Mouse (Mus musculus): ENCODE results near the gene Hdac10. TPM values are rescaled to one million over a fixed set of nuclear protein-coding genes. Genes with fewer than 3 reads are reported as not detected.

The Hdac10 gene
- 16.0 and 20.5 TPM in 2 replicates for polyA plus RNA-seq (2012)

DNA sequence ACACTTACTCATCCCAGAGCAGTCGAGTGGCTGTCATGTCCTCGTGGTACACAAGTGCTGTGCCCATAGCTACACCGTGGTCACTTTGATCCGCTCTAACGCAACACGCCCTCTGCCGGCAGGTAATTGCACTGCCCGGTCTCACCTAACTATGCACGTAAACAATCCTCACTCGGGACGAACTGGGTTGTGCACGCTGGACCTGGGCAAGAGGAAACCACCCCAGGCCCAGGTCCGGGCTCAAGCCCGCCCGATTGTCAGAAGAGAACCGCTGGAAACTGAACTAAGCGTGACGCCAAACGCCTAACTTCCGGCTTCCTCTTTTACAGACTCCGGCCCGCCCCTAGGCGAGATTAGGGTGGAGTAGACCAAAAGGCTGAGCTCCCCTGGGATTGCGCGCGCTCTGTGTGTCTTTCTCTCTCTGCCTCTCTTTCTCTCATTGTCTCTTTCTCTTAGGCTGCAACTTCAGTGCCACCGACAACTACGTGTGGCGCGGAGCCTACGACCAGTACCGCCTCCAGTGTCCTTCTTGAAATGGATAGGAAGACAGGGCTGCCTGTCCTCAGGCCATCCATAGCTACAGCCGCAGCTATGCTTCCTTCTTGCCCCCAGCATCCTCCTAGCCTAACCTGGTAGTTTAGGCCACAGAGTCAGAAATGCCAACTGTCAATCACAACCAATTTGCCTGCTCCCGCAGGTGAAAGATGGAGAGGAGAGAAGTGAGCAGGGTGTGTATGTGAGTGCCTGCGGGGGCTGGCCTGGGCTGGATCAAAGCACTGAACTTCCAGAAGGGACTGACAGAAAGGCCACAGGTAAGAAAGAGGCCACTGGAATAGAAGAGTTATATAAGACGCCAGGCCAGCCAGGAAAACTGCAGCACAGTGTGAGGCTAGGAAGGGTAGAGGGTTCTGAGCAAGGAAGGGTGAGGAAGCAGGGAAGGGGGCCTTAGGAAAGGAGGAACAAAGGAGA lies at the start of gene Hdac10:
Gene Hdac10 (minus strand): TSS at position 319 of the 969 bp plus-strand sequence.

GRCm38 (mm10) chr15:89149271-89150040 lies 21.0 kb upstream of the Hdac10 start, which contains the start of gene Mapk11:
TSS of gene Mapk11 (minus strand) at chr15:89149628.

GRCm38 (mm10) chr15:89140659-89141252 lies 12.3 kb upstream of the Hdac10 start, which contains the start of gene Mapk12:
TSS of gene Mapk12 (minus strand) at chr15:89140703.

DNA sequence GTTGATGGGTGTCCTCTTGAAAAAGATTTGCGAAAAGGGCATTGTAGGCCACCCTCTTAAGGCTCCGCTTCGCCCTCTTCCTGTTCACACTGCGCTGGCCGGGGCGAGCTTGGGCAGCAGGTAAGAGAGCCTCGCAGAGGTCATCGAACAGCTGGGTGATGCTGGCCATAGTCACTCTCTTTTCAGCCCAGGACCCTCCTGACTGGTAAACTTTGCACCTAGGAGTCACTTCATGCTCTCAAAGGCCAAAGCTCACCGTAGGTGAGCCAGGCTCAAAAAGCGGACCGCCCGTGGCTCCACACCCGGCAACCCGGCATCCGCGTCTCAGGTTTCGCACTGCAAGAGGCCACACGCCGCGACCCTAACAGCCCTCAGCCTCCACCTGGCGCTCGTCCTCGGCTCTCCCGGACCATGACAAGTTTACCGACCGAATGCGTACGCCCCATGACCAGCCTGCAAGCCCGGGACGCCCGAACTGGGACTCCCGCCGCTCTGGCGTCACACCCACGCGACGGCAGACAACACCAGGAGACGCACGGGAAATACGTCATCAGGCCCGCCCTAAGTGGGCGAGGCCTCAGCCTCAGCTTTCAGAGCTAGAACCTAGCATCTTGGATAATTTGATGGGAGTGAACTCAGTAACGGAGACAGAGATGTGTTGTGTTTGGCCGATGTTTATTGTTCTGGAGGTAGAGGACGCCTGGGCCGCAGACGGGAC lies 5.7 kb downstream of the Hdac10 start, which contains the start of gene Tubgcp6:
Gene Tubgcp6 (minus strand): TSS at position 464 of the 718 bp plus-strand sequence.

GRCm38 (mm10) chr15:89088607-89089247 lies 39.8 kb downstream of the Hdac10 start, which contains the start of gene Selenoo:
TSS of gene Selenoo (plus strand) at chr15:89089084.

GRCm38 (mm10) chr15:89074613-89075477 lies 53.7 kb downstream of the Hdac10 start, which contains the start of gene Trabd:
TSS of gene Trabd (plus strand) at chr15:89075124.

Other genes starting within 250 kb of the Hdac10 start
- not detected in 2 replicates for gene Ttll8, start 174.3 kb downstream of the Hdac10 start, polyA plus RNA-seq (2012)
- gene Mlc1, start 149.7 kb downstream of the Hdac10 start, polyA plus RNA-seq (2012) = not detected in 2 replicates
- not detected in 2 replicates for gene Mov10l1, start 145.8 kb downstream of the Hdac10 start, polyA plus RNA-seq (2012)
- 0.14 and 0.18 TPM in 2 replicates for gene Panx2, start 69.0 kb downstream of the Hdac10 start, polyA plus RNA-seq (2012)
- gene Trabd, start 53.6 kb downstream of the Hdac10 start, polyA plus RNA-seq (2012) = 97.3 and 104 TPM in 2 replicates
- 6.0 and 7.7 TPM in 2 replicates for gene Selenoo, start 39.6 kb downstream of the Hdac10 start, polyA plus RNA-seq (2012)
- gene Tubgcp6, start 5.6 kb downstream of the Hdac10 start, polyA plus RNA-seq (2012) = 33.3 and 36.4 TPM in 2 replicates
- 0.10 TPM in 1 of 2 replicates, not detected in the other for gene Mapk12, start 12.0 kb upstream of the Hdac10 start, polyA plus RNA-seq (2012)
- gene Mapk11, start 20.9 kb upstream of the Hdac10 start, polyA plus RNA-seq (2012) = 0.28 and 0.48 TPM in 2 replicates
- gene Plxnb2, start 52.1 kb upstream of the Hdac10 start, polyA plus RNA-seq (2012) = 38.5 and 40.7 TPM in 2 replicates
- gene Dennd6b, start 67.8 kb upstream of the Hdac10 start, polyA plus RNA-seq (2012) = 10.1 and 11.8 TPM in 2 replicates
- gene Ppp6r2, start 82.9 kb upstream of the Hdac10 start, polyA plus RNA-seq (2012) = 47.6 and 60.3 TPM in 2 replicates
- gene Sbf1, start 186.6 kb upstream of the Hdac10 start, polyA plus RNA-seq (2012) = 172 and 230 TPM in 2 replicates
- gene Adm2, start 194.0 kb upstream of the Hdac10 start, polyA plus RNA-seq (2012) = not detected in 2 replicates
- not detected in 2 replicates for gene Miox, start 205.7 kb upstream of the Hdac10 start, polyA plus RNA-seq (2012)
- 139 and 151 TPM in 2 replicates for gene Lmf2, start 227.0 kb upstream of the Hdac10 start, polyA plus RNA-seq (2012)
- gene Ncaph2, start 227.0 kb upstream of the Hdac10 start, polyA plus RNA-seq (2012) = 63.0 and 78.6 TPM in 2 replicates
- 75.8 and 81.4 TPM in 2 replicates for gene Sco2, start 245.1 kb upstream of the Hdac10 start, polyA plus RNA-seq (2012)
- gene Tymp, start 248.3 kb upstream of the Hdac10 start, polyA plus RNA-seq (2012) = 1.4 and 1.6 TPM in 2 replicates